Mouse (Mus musculus) forebrain, embryonic 14.5 days (tissue): Measurements from ENCODE around the gene Pde9a. TPM values are rescaled to one million over a fixed set of nuclear protein-coding genes. Genes with fewer than 3 reads are reported as not detected.

Source experiments
- ATAC-seq: fragments of 200-750 bp; cut with Nextera tagmentation; 2 replicates; pipeline ENCODE4 v1.8.0; 2017; ENCODE audit warnings: mild to moderate bottlenecking, moderate library complexity
- DNase-seq: peaks from one replicate; pipeline ENCODE4 v3.0.0-alpha.2; 2015; ENCODE audit warnings: low spot score
- H3K27ac ChIP-seq: fragments of 300-500 bp; sonication (generic); 2 replicates; pipeline ENCODE4 v1.5.1; 2014; ENCODE audit warnings: low read depth, mild to moderate bottlenecking, control low read depth, low read length, moderate library complexity
- H3K27me3 ChIP-seq: fragments of 300-500 bp; sonication (generic); replicated peaks from 2 replicates; pipeline ENCODE4 v1.6.1; 2014; ENCODE audit warnings: low read length, control low read depth, mixed read lengths; ENCODE audit not compliant: control insufficient read depth, insufficient read depth
- H3K36me3 ChIP-seq: fragments of 300-500 bp; sonication (generic); 2 replicates; pipeline ENCODE4 v1.6.1; 2014; ENCODE audit warnings: low read length, control low read depth; ENCODE audit not compliant: control insufficient read depth, insufficient read depth
- H3K4me1 ChIP-seq: fragments of 300-500 bp; sonication (generic); 2 replicates; pipeline ENCODE4 v1.6.1; 2014; ENCODE audit warnings: antibody characterized with exemption, low read length, control low read depth; ENCODE audit not compliant: control insufficient read depth, insufficient read depth
- H3K4me2 ChIP-seq: fragments of 300-500 bp; sonication (generic); 2 replicates; pipeline ENCODE4 v1.6.1; 2014; ENCODE audit warnings: mild to moderate bottlenecking, control low read depth, low read length
- H3K4me3 ChIP-seq: fragments of 300-500 bp; sonication (generic); 2 replicates; pipeline ENCODE4 v1.5.1; 2014; ENCODE audit warnings: low read depth, low read length, control low read depth
- H3K9ac ChIP-seq: fragments of 300-500 bp; sonication (generic); 2 replicates; pipeline ENCODE4 v1.6.1; 2014; ENCODE audit warnings: mild to moderate bottlenecking, low read length, control low read depth, moderate library complexity
- H3K9me3 ChIP-seq: fragments of 300-500 bp; sonication (generic); replicated peaks from 2 replicates; pipeline ENCODE4 v1.6.1; 2016; ENCODE audit warnings: low read length, control low read depth, mixed read lengths; ENCODE audit not compliant: control insufficient read depth
- WGBS: fragments of 180-500 bp; shearing (Covaris S2); extraction: QIAGEN DNeasy Blood & Tissue Kit; methylation state at CpG from one replicate; pipeline ENCODE4 v1.1.7; 2014; 5-methylcytosine and 5-hydroxymethylcytosine counted together
- polyA plus RNA-seq: library from polyadenylated mRNA; unstranded; fragments of >200 nt; fragmentation: Nextera tagmentation; extraction: Ambion mirVana; gene quantifications from 2 replicates; pipeline ENCODE4 v1.2.1, GENCODE M21; 2014

The Pde9a gene
- polyA plus RNA-seq, 1 experiment from 2014 or later: 68.5 TPM

DNA sequence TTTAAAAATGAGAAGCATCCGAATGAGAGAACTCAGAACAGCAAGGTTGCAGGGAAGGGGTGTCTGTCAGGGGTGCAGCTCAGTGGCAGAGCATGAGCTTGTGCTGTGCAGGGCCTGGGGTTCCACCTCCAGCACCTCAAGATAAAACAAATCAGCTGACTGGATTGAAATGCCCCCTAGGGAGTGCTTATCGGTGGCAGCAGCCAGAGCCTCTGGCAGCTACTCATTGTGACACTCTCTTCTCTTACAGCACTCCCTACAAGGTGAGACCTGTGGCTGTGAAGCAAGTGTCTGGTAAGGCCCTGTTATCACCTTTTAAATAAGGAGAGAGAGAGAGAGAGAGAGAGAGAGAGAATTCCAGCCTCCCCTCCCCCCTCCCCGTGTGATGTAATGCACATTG lies 34.0 kb downstream of the Pde9a start:
- ATAC-seq (no peak), DNase-seq (no peak)
- Histone ChIP-seq H3K4me1 (peaks cover 3% of the 10 kb centered on the region; the same call in 1 of the 2 replicates), H3K36me3 (peaks cover 57% of the 10 kb centered on the region), H3K27me3 (no peaks in the 10 kb centered on the region), H3K9ac (no peak overlapping the region), H3K4me3 (no peak overlapping the region), H3K27ac (no peak overlapping the region; the same call in 1 of the 2 replicates), H3K4me2 (no peak overlapping the region), H3K9me3 (no peaks in the 10 kb centered on the region)
- 48% methylated on average over 3 of the region's 3 CpGs for WGBS

DNA sequence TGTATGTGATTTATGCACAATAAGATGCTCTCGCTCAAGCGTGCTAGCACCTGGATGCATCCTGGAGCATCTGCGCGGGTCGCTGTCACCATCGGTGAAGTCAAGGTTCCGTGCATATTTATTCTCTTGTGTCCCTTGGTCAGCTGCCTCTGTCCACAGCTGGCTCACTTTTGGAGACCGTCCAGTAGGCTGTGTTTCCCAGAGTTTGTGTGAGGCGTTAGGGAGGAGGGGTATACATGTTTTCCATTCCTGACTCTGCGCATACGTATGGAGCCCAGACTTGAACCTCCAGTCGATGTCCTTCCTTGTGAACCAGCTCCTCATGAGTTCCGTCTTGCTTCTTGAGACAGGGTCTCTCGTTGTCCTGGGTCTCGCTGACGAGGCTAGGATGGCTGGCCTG lies 34.6 kb downstream of the Pde9a start:
- H3K4me3 ChIP-seq: no peak overlapping the region
- WGBS: 91% methylated on average over 16 of the region's 16 CpGs
- DNase-seq (no peak), ATAC-seq (no peak)
- no peak overlapping the region for H3K27ac ChIP-seq
- H3K9me3 ChIP-seq: no peaks in the 10 kb centered on the region
- no peaks in the 10 kb centered on the region for H3K27me3 ChIP-seq
- H3K4me1 ChIP-seq: peaks cover 6% of the 10 kb centered on the region; the same call in 1 of the 2 replicates
- H3K9ac ChIP-seq: no peak overlapping the region
- H3K36me3 ChIP-seq: peaks cover 53% of the 10 kb centered on the region
- H3K4me2 ChIP-seq: no peak overlapping the region

DNA sequence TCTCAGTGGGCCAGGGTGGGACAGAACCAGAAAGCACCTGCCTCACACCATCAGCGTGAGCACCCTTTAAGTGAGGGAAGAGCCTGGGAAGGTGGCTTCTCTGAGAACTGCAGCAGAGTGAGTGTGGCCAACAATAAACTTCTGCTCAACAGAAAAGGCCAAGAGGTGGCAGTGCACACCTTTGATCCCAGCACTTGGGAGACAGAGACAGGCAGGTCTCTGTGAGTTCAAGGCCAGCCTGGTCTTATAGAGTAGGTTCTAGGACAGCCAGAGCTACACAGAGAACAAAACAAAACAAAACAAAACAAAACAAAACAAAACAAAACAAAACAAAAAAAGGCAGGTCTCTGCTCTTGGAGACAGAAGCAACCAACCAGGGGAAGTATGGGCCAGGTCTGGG lies 36.4 kb downstream of the Pde9a start:
- peaks cover 11% of the 10 kb centered on the region for H3K4me1 ChIP-seq
- H3K27ac ChIP-seq: no peak overlapping the region
- H3K36me3 ChIP-seq: peaks cover 36% of the 10 kb centered on the region
- H3K9me3 ChIP-seq: no peaks in the 10 kb centered on the region
- H3K4me2 ChIP-seq: no peak overlapping the region
- H3K9ac ChIP-seq: no peak overlapping the region
- no peak overlapping the region for H3K4me3 ChIP-seq
- ATAC-seq: no peak
- H3K27me3 ChIP-seq: no peaks in the 10 kb centered on the region
- DNase-seq: no peak
- WGBS: 96% methylated on average over 1 of the region's 1 CpGs

DNA sequence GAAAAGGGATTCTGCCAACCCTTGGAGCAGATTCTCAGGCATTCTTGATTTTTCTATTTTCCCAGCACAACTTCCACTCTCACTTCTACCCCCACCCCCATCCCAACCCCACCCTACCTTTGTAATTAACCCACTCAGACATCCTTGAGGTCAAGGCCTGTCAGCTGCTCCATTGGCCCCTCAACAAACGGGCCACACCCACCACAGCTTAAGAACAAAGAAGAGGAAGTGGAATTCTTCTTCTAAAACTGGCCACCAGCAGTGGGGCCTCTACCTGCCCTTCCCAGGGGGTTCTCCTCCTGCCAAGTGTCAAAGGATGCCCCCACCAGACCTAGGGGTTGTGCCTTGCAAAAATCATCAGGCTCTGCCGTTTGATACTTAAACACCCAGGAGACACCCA lies 37.0 kb downstream of the Pde9a start:
- H3K9ac ChIP-seq: no peak overlapping the region
- no peak overlapping the region for H3K27ac ChIP-seq
- H3K9me3 ChIP-seq: no peaks in the 10 kb centered on the region
- ATAC-seq (no peak), DNase-seq (no peak)
- no peak overlapping the region for H3K4me2 ChIP-seq
- WGBS: 43% methylated on average over 2 of the region's 2 CpGs
- peaks cover 32% of the 10 kb centered on the region for H3K36me3 ChIP-seq
- peaks cover 11% of the 10 kb centered on the region for H3K4me1 ChIP-seq
- no peaks in the 10 kb centered on the region for H3K27me3 ChIP-seq
- no peak overlapping the region for H3K4me3 ChIP-seq

DNA sequence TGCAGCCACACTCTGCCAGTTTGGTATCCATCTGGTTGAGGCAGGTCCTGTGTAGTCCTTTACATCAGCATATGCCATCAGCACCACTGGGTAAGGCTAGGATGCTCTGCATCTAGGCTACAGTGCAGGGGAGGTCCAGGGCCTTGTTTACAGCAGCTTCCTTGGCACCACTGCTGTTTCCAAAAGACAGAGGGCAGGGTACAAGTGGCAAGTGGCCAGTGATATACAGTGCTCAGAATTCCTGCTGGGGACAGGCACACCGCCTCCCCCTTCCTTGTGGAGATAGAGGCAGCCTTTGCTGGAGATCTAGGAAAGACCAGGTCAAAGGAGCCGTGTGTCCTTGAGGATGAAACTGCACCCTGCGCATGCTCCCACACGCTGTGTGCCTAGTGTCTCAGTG lies 38.3 kb downstream of the Pde9a start:
- H3K36me3 ChIP-seq: peaks cover 22% of the 10 kb centered on the region
- 87% methylated on average over 4 of the region's 4 CpGs for WGBS
- H3K27me3 ChIP-seq: no peaks in the 10 kb centered on the region
- H3K4me3 ChIP-seq: no peak overlapping the region
- H3K9me3 ChIP-seq: peaks cover 5% of the 10 kb centered on the region
- no peak overlapping the region for H3K27ac ChIP-seq
- H3K4me2 ChIP-seq: no peak overlapping the region
- peaks cover 8% of the 10 kb centered on the region for H3K4me1 ChIP-seq
- ATAC-seq: no peak
- no peak for DNase-seq
- H3K9ac ChIP-seq: no peak overlapping the region

DNA sequence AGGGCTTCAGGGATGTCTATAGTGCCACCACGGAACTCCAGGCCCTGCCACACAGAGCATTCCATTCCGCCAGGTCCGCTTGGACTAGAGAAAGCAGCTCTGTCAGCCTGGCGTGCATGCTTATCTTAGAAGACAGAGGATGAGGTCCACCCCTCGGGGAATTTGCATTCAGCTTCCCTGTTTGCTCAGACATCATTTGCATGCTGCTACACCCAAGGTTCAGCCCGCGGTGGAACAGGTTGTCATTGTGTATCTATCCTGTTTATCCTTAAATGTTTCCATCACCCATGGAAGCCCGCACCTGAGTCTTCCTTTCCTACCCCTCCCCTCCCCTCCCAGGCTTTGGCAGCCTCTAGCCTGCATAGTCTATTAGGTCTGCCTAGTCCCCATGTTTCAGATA lies 38.8 kb downstream of the Pde9a start:
- H3K9me3 ChIP-seq: peaks cover 8% of the 10 kb centered on the region
- no peak overlapping the region for H3K9ac ChIP-seq
- peaks cover 25% of the 10 kb centered on the region for H3K36me3 ChIP-seq
- no peak overlapping the region for H3K4me2 ChIP-seq
- 45% methylated on average over 8 of the region's 8 CpGs for WGBS
- DNase-seq (no peak), ATAC-seq (no peak)
- H3K4me3 ChIP-seq: no peak overlapping the region
- peaks cover 8% of the 10 kb centered on the region for H3K4me1 ChIP-seq
- no peaks in the 10 kb centered on the region for H3K27me3 ChIP-seq
- no peak overlapping the region for H3K27ac ChIP-seq

DNA sequence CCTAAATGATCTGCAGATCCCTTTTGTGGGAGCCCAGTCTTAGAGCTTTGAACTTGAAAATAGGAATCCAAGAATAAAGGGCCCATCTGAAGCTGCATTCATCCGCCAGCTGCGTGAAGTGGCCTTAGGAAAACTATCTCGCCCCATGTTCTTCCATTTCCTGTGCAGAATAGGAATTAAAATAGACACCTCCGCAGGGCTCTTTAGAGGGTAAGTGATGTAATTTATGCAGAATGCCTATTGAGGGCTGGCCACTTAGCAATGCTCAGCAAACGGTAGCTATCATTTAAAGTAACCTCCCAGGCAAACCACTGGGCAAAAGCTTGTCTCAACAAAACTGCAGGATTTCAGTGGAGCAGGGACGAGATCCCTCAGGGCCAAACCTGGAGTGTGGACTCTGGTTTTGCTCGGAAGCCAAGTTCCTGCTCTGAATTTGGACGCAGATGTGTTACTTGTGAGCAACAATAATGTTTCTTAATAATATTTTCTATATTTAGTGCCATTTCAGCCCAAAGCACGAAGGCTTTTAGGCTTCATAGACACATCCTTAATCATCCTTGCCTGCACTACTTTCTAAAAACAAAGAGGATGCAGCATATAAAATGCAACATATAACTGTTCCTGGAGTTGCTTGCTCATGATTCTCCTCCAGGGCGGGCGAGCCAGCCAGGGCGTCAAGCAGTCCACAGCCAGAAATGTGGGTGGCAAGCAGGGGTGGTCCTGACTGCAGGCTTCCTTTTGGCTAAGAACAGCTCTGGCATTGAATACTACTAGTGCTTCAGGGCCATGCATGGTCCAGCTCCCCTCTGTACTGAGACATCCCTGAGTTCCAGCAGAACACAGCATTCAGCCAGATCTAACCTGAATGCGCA lies 40.1 kb downstream of the Pde9a start:
- ATAC-seq: no peak
- Histone ChIP-seq H3K27me3 (no peaks in the 10 kb centered on the region), H3K27ac (0 out of 2 replicates have a peak overlapping the region, but pooled peaks have one; percentile 9), H3K9ac (no peak overlapping the region), H3K4me3 (no peak overlapping the region), H3K9me3 (peaks cover 8% of the 10 kb centered on the region), H3K36me3 (peaks cover 26% of the 10 kb centered on the region; the same call in 1 of the 2 replicates), H3K4me2 (no peak overlapping the region), H3K4me1 (peaks cover 8% of the 10 kb centered on the region)
- 62% methylated on average over 13 of the region's 13 CpGs for WGBS
- no peak for DNase-seq

DNA sequence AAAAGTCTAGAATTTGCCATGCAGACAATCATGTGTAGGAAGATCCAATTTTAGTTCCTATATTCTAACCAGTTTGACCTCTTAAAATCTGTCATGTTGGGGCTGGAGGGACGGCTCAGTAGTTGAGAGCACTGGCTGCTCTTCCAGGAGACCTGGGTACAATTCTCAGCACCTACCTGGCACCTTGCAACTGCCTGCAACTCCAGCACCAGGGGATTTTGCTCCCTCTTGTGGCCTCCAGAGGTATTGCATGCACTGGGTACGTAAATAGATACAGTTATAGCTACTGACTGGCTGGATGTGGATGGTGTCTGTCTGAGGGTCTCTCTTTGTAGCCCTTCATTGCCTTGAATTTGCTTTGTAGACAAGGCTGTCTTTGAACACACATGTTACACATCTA lies 43.4 kb downstream of the Pde9a start:
- no peak for DNase-seq
- H3K36me3 ChIP-seq: peaks cover 16% of the 10 kb centered on the region; the same call in 1 of the 2 replicates
- no peak overlapping the region for H3K4me3 ChIP-seq
- no peak overlapping the region for H3K4me2 ChIP-seq
- peaks cover 16% of the 10 kb centered on the region for H3K4me1 ChIP-seq
- no peak for ATAC-seq
- H3K27me3 ChIP-seq: no peaks in the 10 kb centered on the region
- no peak overlapping the region for H3K9ac ChIP-seq
- H3K9me3 ChIP-seq: peaks cover 8% of the 10 kb centered on the region
- WGBS: 91% methylated on average over 2 of the region's 2 CpGs
- no peak overlapping the region for H3K27ac ChIP-seq

DNA sequence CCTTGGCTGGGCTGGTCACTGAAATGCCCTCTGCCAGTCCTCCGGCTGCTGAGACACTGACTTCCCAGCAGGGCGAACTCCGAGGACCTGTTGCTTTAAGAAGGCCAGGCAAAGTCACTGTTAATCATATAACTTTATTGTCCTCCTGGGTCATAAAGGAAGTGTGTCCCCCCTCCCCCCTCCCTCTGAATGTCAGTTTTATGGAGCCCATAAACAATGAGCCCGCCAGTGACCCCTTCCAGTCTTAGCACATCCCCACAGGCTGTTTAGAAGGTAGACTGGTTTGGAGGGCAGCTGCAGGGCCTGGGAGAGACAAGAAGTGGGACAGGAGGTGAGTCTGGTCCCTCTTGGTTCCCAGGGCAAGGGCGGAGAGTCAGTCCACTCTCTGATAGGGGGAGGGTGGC lies 46.9 kb downstream of the Pde9a start:
- Histone ChIP-seq H3K27ac (no peak overlapping the region), H3K27me3 (no peaks in the 10 kb centered on the region), H3K4me3 (no peak overlapping the region), H3K36me3 (peaks cover 16% of the 10 kb centered on the region; the same call in 1 of the 2 replicates), H3K9ac (no peak overlapping the region), H3K9me3 (peaks cover 8% of the 10 kb centered on the region), H3K4me1 (peaks cover 18% of the 10 kb centered on the region), H3K4me2 (no peak overlapping the region)
- 77% methylated on average over 5 of the region's 5 CpGs for WGBS
- DNase-seq (no peak), ATAC-seq (no peak)
